Mouse (Mus musculus): ENCODE results near the gene Arhgap30. TPM values are rescaled to one million over a fixed set of nuclear protein-coding genes. Genes with fewer than 3 reads are reported as not detected.

Arhgap30 gene
- total RNA-seq (2021): 1 to 10 TPM; 2.1 to 2.5 TPM

DNA sequence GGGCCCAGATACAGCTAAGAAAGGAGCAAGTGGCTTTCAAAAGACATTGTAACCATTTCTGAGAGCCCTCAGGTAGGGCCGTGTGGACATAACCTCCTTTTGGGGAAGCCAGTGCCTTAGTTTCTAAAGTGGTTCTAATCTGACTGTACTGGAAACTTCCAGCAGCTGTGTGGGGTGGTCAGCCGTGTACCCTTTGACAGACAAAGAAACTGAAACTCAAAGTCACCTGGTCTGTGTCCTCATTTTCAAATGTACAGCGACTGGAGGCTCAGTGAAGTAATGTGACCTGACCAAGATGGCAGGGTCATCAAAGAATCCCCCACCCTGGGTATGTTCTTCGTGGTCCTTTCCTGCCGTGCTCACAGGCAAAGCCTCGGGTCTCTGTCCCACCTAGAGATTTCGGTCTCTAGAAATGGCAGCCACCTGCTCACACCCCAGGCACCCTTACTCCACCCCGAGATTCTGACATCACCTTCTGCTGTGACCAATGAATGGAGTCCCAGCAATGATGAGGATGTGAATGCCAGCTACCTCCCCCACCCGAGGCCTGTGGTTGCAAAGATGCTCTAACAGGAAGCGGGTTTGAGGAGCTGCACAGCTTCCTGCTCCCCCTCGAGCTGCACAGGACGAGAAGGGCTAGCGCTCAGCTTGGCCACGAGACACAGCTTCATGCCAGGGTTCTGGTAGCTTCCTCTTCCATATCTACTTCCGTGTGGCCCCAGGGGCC, at the start of gene Arhgap30:
Gene Arhgap30 (plus strand): TSS at position 579 of the 727 bp plus-strand sequence.
- intact Hi-C loops (cut with DNase I): no loop called here
- DNase-seq: peak; percentile 42 to 58

DNA sequence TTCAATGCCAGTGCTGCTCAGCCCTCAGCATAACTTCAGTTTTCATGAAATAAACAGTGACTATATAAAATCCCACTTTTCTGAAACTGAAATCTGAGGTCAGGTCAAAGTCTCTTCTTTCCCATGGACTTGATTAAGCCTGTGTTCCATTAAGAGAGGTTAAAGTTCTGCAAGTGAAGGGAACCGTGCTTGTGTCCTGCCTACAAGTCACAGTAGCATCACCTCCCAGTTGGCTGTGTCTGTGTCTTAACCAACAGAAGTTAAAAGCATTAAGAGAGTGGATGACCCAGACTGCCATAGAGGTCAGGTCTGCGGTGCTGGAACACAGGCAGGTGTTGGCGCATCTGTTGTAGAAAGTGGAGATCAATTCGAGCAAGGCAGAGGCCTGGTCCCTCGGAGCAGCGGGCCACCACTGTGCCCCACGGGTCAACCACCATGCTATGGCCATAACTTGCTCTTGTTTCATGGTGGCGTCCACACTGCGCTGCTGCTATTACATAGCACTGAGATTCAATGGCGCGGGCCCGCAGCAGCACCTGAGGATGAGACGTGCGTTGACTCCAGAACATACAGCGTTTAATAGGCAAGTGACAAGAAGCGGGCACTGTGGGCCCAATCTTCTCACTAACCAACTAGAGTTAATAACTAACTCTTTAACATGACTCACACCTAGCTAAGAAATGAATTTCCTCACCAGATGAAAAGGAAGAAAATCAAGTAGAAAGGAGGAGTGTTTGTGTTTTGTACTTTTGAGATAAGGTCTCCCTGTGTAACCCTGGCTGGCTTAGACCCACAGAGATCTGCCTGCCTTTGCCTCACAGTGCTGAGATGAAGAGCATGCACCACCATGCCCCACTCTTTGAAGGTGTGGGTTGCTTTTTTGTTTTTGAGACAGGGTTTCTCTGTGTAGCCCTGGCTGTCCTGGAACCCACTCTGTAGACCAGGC, 46.2 kb upstream of the Arhgap30 start:
- intact Hi-C loops (cut with DNase I): no loop called here
- DNase-seq: no peak

DNA sequence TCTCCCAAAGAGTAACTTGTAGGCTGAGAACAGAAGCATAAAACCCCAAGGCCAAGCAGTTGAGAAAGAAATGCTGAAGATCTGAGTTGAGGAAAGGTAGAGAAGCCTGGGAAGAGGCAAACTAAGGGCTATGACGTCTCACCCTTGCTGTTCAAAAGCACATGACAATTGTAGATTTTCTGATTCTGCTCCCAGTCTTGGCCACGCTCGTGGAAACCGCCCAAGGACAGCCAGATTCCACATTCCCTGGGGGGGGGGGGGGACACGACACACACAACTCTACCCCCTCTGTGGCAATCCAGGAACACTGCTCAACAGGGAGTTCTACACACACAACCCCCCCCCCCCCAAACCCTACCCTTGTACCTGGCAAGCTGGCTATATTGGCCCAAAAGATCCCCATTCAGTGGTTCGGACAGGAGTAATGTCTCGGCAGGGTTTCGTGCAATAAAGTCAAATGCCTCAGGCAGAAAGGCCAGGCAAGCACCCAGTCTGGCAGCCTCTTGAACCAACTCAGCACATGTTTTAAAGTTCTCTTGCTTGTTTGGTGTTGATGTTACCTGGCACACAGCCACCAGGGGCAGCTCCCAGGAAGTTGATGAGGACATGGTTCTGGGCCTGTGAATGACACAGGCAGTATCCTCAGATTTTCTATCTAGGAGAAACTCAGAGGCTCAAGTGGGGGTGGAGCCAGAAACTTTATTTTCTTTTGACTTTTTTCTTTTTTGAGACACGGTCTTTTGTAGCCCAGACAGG, 44.7 kb upstream of the Arhgap30 start:
- DNase-seq: peak; percentile 32 to 46
- intact Hi-C loops (cut with DNase I): no loop called here

DNA sequence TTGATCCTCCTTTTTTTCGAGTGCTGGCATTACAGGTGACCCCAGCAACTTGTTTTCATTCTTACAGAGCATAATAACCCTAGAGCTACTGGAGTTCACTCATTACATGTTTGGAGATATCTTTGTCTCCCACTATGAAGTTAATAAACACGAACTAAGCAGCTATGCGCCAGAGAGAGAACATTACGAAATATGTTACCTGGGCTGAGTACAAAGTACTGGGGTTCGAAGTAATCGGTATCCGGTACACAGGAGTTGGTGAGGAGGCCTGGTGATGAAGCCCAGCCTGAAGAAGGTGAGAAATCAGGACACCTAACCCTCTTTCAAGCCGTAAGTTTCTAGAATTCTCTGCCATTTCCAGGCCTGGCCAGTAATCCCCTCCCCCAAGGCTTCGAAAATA, 44.0 kb upstream of the Arhgap30 start:
- no peak for DNase-seq
- intact Hi-C loops (cut with DNase I): no loop called here

DNA sequence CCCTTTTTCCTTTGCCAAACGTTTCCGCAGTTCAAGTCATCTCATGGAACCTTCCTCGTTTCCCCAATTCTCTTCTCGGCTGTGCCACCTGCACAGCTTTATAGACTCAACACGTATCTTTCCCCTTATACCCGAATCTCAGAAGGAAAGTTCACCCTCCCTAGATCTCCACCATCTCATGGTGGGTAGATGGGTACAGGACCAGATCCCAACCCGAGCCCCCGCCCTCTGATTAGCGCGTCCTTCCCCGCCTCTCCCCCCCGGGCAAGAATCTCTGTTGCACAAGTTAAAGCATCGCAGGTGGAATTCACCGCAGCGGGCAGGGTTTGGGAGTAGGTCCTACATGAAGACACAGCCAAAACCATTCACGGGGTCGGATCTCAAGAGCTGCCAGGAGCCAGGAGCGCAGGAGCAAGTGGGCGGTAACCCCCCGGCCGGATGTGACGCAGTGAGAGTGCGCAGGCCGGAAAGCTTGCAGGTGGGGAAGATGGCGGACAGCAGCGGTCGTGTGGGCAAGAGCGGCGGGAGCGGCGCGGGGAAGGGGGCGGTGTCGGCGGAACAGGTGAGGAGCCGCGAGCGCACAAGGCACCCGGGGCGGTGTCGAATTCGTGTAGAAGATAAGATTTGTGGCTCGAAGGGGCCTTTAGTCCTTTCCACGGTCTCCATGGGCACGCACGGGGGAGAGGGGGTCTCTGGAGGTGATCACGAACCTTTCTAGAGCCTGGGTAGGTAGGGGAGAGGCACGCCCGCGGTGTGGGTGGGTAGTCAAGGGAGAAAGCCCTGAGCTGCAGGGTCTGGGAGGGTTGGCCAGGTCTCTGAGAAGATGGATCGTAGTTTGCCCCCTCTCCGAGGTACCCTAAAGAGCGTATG, 43.3 kb upstream of the Arhgap30 start, which contains the start of the genes Nit1 and Pfdn2:
Gene Nit1 (minus strand): TSS at position 422 of the 870 bp plus-strand sequence.
Gene Pfdn2 (plus strand): TSS at position 446 of the 870 bp plus-strand sequence.
- intact Hi-C loops (cut with DNase I): no loop called here
- DNase-seq: peak; percentile 92 to 95

DNA sequence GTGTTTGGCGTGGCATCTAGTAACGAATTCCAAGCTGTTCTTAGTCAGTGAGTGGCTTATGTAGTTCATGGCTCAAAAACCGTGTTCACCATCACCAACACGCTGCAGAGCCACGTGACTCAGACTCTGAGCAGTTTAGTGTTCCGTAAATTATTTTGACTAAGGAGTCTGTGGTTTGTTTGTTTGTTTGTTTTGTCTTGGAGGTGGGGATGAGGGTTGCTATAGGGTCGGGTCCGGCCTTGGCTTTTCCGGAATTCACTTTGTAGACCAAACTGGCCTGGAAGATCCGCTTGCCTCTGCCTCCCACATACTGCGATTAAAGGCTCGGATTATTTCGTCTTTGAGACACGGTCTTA, 42.7 kb upstream of the Arhgap30 start:
- intact Hi-C loops (cut with DNase I): no loop called here
- DNase-seq: no peak

DNA sequence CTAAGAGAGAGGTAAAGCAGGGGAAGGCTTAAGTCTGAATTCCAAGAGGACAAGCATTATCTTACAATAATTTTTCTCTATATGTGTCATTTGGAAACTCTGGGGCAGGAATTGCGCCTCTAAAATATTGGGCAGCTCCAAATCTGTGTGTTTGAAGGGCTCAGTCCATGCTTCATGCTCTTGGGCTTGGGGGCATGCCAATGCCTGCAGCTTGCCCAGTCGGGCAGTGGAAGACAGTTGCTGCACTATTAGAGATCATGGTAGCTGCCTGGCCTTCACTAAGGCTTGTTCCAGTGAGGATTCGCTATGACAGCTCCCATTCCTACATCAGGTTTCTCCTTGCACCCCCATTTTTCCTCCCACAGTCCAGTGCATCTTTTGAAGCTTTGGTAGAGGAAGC, 40.1 kb upstream of the Arhgap30 start:
- intact Hi-C loops (cut with DNase I): no loop called here
- DNase-seq: peak in 1 of 2 experiments; percentile 22

DNA sequence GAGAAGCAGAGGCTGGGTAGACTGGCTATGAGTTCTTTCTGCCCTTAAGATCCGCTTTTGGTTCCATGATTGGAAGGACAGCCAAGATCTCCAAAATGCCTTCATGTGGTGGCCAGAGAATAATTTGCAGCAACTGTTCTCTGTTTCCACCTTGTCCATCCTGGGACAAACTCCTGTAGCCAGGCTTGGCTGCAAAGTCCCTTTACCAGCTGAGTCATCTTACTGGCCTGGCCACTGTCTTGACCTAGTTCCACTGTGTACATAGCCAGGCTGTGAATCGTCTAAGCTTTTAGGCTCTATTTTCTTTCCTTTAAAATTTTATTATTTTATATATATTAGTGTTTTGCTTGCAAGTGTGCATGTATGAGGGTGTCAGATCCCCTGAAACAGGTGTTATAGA, 39.5 kb upstream of the Arhgap30 start:
- no peak for DNase-seq
- intact Hi-C loops (cut with DNase I): no loop called here

DNA sequence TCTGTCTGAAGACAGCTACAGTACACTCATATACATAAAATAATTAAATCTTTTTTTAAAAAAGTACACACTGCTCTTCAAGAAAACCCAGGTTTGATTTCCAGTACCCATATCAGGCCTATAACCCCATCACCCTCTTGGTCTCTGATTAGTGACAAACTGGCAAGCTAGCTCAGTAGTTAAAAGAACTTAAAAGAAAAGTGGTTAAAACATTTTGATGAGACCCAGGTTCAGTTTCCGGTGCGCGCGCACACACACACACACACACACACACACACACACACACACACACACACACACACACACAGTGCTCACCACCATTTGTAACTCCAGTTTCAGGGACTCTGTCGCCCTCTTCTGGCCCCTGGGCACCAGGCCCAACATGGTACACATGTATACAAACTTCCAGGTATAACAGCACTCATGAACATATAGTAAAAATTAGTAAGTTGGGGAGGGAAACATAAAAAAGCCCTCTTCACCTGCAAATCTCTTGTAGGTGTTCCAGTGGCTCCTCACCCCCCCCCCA, 32.9 kb upstream of the Arhgap30 start:
- intact Hi-C loops (cut with DNase I): loop anchor here (5.0 kb wide), 1 partner anchor 244 kb away; the partner anchor contains the start of gene Cfap126

DNA sequence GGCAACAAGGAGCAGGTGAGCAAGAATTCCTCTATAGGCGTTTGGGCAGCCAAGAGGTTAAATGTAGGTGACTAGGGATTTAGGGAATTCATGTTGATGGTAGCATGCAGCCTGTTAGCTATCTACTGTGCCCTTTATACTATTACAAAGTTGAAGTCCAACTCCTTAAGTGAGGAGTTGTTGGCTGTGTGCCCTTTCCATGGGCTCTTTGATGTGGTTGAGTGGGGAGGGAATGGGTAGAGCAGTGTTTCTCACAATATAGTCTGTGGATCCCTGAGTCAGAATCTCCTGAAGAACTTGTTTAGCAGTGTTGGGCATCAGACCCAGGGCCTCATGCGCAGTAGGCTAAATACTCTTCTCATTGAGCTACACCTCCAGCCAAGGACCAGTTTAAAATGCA, 31.9 kb upstream of the Arhgap30 start:
- intact Hi-C loops (cut with DNase I): loop anchor here (1.0 to 5.0 kb wide), 2 partner anchors 36 to 245 kb away; partner anchors contain the start of gene Cfap126

More for the DNA sequence above, 32.9 kb upstream of the Arhgap30 start:
- DNase-seq: no peak

DNA sequence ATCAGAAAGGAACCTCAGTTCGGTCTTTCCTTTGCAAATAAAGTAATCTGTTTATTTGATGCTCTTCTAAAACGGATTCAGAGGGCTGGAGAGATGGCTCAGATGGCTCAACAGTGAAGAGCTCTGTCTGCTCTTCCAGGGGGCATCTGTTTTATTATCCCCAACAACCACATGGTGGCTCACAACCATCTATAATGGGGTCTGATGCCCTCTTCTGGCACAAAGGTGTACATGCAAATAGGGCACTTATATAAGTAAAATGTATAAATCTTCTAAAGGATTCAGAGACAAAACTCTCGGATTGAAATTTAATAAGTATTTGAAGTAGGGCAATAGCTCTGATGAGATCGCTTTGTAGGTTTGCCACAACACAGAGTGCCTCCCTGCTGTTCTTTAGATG, 30.3 kb upstream of the Arhgap30 start:
- intact Hi-C loops (cut with DNase I): loop anchor here (5.0 kb wide), 1 partner anchor 246 kb away; the partner anchor contains the start of gene Cfap126
- DNase-seq: peak in 1 of 2 experiments; percentile 29

More for the DNA sequence above, 31.9 kb upstream of the Arhgap30 start:
- DNase-seq: no peak

DNA sequence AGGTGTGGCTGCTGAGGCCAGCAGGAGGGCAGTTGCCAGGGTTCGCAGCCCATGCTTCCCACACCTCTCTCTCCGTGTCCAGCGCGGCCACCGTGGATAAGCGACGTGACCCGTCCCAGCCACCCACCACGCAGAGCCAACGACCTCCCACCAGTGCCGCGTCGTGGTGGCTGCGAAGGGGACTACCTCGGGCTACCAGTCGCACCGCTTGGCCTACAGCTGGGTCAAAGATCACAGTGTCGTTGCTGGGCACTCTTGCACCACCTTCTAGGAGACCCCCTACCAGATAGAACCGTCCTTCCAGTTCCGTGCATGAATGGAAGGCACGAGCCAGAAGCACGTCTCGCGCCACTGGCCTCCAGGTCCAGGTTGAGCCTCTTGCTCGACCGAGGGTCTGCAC, 28.5 kb upstream of the Arhgap30 start:
- DNase-seq: no peak
- intact Hi-C loops (cut with DNase I): loop anchor here (2.0 kb wide), 2 partner anchors 51 to 207 kb away; partner anchors contain the start of gene Usf1

DNA sequence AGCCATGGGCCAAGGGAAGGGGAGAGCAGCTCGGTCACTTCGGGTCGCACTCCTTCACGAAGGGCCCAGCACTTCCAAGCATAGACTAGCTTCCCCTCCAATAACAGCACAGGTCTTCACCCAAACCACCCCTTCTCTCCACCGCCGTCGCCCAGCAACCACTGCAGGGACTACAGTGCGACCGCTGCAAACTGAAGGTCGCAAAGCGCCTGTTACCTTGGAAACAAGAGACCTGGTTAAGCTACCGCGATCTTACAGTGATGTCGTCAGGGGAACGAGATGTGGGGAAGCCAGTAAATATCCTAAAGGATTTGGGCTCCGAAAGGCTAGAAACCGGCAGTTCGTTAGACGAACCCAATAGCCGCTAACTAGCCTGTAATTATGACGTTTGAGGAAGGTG, 28.1 kb upstream of the Arhgap30 start, which contains the start of gene Klhdc9:
Gene Klhdc9 (minus strand): TSS at position 143 of the 400 bp plus-strand sequence.
- intact Hi-C loops (cut with DNase I): loop anchor here (1.0 to 2.0 kb wide), 3 partner anchors 50 to 206 kb away; partner anchors contain the start of gene Usf1
- DNase-seq: peak; percentile 88 to 94

DNA sequence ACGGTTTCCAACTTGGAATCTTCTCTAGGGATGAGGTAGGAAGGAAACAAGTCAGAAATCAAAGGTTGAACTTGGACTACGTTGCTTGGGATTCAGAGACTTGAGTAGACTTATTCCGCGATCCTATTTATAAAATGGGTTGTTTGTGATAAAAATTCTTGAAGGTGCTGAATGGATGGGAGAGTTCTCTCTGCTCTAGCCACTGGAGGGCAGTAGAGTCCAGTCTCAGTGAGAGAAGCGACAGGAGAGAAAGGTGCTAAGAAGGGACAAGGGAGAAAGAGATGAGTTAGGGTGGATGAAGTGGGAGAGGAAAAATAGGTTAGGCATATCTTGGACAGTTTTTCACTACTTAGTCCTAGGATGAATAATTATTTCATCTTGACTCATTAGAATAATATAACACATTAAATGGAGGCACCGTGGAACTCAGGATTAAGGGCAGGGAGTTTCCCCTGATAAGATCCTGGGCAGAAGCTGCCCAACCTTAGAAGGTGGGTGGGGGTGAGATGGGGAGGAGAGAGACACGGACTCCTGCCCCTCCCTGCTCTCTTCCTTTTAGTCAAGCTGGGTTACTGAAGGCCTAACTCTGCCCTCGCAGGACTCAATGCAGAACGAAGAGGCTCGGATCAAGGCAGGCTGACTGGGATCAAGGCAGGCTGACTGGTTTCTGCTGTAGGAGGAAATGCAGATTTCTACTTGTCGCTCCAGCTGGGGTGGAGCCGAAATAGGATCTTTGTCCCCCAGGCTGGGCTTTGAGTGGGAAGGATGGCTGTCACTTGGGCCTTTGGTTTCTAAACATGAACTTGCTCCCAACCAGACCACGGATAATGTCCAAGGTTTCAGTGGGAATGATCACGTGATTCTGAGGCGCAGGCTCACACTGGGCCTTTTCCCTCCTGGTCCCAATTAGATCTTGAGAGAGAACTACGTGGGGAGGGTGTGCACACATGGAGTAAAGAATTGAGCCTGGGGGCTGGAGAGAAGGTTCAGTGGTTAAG, 27.3 kb upstream of the Arhgap30 start:
- intact Hi-C loops (cut with DNase I): loop anchor here (1.0 to 2.0 kb wide), 3 partner anchors 49 to 205 kb away; partner anchors contain the start of gene Usf1
- peak; percentile 79 to 87 for DNase-seq

DNA sequence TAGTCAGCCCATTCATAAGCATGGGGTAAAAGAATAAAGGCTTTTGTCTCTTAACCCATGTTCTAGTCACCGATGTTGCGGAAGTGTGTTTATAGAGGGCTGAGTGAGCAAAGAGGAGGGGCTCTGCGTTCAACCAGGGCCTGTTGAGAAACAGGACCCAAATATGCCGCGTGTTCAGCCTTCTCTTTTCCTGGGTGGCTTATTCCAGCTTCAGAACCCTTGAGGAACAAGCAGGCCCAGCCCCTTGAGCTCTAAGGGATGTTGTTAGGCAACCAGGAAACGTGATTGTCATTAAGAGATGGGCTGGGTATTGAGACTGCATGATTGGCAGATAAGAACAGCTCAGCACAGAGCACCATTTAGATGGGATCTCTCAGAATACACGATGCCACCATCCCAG, 22.8 kb upstream of the Arhgap30 start:
- DNase-seq: no peak
- intact Hi-C loops (cut with DNase I): no loop called here

DNA sequence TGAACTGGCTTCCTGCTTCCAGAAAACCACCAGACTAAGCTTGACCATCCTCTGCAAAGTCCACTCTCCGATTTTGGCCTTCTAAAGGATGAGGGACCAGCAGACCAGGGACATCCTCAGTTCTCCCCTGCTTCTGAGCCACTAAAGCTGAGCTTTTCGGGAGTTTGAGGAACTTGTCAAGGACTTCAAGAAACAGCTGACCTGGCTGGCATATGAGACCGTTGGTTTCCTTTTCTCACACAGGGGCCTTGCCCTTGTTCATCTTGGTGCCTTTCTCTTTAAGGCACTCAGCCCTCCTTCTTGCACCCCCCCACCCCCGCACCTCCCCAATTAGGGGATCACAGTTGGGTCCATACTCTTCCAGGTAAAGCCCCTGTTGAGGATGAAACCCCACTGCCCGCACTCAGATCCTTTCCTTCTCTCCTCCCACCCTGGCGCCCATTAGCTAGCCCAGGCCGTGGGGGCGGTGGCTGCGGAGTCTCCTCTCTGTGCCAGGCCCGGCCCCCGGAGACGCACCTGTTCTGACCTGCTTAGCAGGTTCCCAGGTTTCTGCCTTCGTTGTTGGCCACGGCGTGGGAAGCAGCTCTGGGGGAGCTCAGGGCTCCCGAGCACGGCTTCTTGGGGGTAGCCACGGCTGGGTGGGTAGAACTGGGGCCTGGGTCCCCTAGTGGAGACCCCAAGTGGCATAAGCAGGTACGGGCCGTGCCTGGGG, 18.8 kb upstream of the Arhgap30 start, which contains the start of gene Nectin4:
Gene Nectin4 (plus strand): TSS at position 255 of the 712 bp plus-strand sequence.
- intact Hi-C loops (cut with DNase I): no loop called here
- no peak for DNase-seq

DNA sequence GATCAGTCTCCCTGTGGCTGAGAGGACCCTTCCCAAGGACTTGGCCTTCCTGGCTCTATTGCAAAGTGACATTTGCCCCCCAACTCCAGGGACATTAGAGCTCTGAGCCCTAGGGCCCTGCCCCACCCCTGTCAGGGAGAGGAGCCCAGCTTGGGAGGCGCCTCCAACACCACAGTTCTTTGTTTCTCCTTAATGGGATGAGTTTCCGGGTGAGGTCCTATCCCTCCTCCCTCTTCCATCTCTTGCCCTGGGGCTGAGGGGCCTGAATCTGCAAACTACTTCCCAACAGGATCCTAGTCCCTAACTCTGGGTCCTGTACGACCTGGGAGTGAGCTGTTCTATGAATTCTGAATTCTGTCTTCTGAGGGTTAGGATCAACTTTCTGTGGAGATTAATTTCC, 15.9 kb upstream of the Arhgap30 start:
- intact Hi-C loops (cut with DNase I): no loop called here
- DNase-seq: no peak
